15 mouse cellular contexts compared by ENCODE assay signal in the genomic region with DNA sequence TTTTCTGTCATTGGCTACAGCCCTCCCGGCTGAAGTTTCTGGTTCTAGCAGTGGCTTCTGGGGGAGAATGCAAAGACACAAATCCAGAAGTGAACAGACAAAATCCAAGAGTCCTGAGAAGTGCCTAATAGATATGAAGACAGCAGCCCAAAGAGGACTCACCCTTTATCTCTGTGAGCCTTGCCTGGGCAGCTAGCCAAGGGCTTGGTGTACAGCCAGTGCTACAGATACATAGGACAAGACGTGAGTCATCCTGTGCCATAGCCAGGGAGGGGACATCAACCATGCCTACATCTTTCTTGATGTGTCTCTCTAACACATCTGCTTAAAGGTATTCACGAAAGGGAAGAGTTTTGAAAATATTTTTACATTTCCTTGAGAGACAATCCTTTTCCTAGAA. TPM values are rescaled to one million over a fixed set of nuclear protein-coding genes. Genes with fewer than 3 reads are reported as not detected.
DNase-seq lines count a peak whose midpoint lies in the region; ATAC-seq lines count a peak whose summit lies in the region.
"Had no signal": no experiment of that assay in that cellular context is flagged by ENCODE, and none has a peak within 500 bp of the region (broad histone marks: within the 10 kb centered on the region; RNA-seq: fewer than 3 reads in every experiment).

No protein-coding gene starts in this region.

- no peak for DNase-seq in heart, adult 11 months
- DNase-seq in MEL-GATA-1-ER (ENCODE audit: extremely low read depth, low read depth), result peak; percentile 56
- DNase-seq in adrenal gland, adult 2 months, result peak; percentile 34
- DNase-seq in heart, postnatal 36 days, result peak; percentile 5 to 37
- DNase-seq in gastrocnemius, postnatal 25 days, result no peak
- DNase-seq in embryo, embryonic 9.5 days (ENCODE audit: extremely low spot score), result no peak
- DNase-seq: gastrocnemius, adult 2 months; layer of hippocampus, adult 9-11 months had no signal

- no peaks in the 10 kb centered on the region for H3K27me3 ChIP-seq in heart, embryonic 15.5 days
- no peaks in the 10 kb centered on the region for H3K27me3 ChIP-seq in hindbrain, embryonic 13.5 days
- H3K27me3 ChIP-seq: forebrain, embryonic 12.5 days had no signal

- no peaks in the 10 kb centered on the region for H3K9me3 ChIP-seq in heart, embryonic 15.5 days (replicated peaks)
- no peaks in the 10 kb centered on the region for H3K9me3 ChIP-seq in hindbrain, embryonic 13.5 days
- H3K9me3 ChIP-seq: forebrain, embryonic 12.5 days; hindbrain, embryonic 10.5 days had no signal

- peak; percentile 67; the same call in 1 of the 2 replicates for ATAC-seq in heart, embryonic 15.5 days (replicated peaks; ENCODE audit: insufficient number of reproducible peaks, insufficient read depth, low FRiP score, low read depth)
- no peak for ATAC-seq in hindbrain, embryonic 13.5 days (ENCODE audit: low FRiP score)
- ATAC-seq: intestine, postnatal 0 days had no signal

- intact Hi-C loops in heart, postnatal 36 days (cut with DNase I), result no loop called here

- no peaks in the 10 kb centered on the region for H3K36me3 ChIP-seq in heart, embryonic 15.5 days
- H3K36me3 ChIP-seq in hindbrain, embryonic 13.5 days, result no peaks in the 10 kb centered on the region
- H3K36me3 ChIP-seq: forebrain, embryonic 12.5 days; hindbrain, embryonic 10.5 days had no signal

- 35% methylated on average over 3 of the region's 3 CpGs for WGBS in heart, embryonic 15.5 days
- WGBS in hindbrain, embryonic 13.5 days, result 88% methylated on average over 3 of the region's 3 CpGs

- no peak overlapping the region for H3K4me2 ChIP-seq in heart, embryonic 15.5 days
- no peak overlapping the region for H3K4me2 ChIP-seq in hindbrain, embryonic 13.5 days
- H3K4me2 ChIP-seq: forebrain, embryonic 12.5 days had no signal

- H3K4me3 ChIP-seq in heart, embryonic 15.5 days, result no peak overlapping the region
- no peak overlapping the region for H3K4me3 ChIP-seq in hindbrain, embryonic 13.5 days
- H3K4me3 ChIP-seq: forebrain, embryonic 12.5 days; gastrocnemius, adult 2 months; hindbrain, embryonic 10.5 days had no signal

- no peak overlapping the region for H3K9ac ChIP-seq in heart, embryonic 15.5 days
- no peak overlapping the region for H3K9ac ChIP-seq in hindbrain, embryonic 13.5 days
- H3K9ac ChIP-seq: forebrain, embryonic 12.5 days had no signal

- H3K4me1 ChIP-seq in heart, embryonic 15.5 days (replicated peaks), result no peaks in the 10 kb centered on the region
- no peaks in the 10 kb centered on the region for H3K4me1 ChIP-seq in hindbrain, embryonic 13.5 days (replicated peaks)
- H3K4me1 ChIP-seq: forebrain, embryonic 12.5 days; hindbrain, embryonic 10.5 days had no signal

- H3K27ac ChIP-seq in heart, embryonic 15.5 days, result no peak overlapping the region
- no peak overlapping the region for H3K27ac ChIP-seq in hindbrain, embryonic 13.5 days
- H3K27ac ChIP-seq: forebrain, embryonic 12.5 days; gastrocnemius, adult 2 months; hindbrain, embryonic 10.5 days had no signal

RNA-seq across cellular contexts. Expression of a gene that starts 43.3 kb away (rescaled TPM):
- 0.03 and 0.04 TPM in 2 replicates for polyA plus RNA-seq in heart, embryonic 15.5 days (2015; fragmentation: Nextera tagmentation; extraction: Ambion mirVana)
- not detected for total RNA-seq in adrenal gland, adult 2 months (2021)
- polyA plus RNA-seq in adrenal gland, adult 2 months (2012; rRNA removed), result not detected in 2 replicates
- 1 to 10 TPM; 3.1 to 4.8 TPM for total RNA-seq in heart, postnatal 36 days (2021)
- not detected for total RNA-seq in gastrocnemius, postnatal 25 days (2021)
- polyA plus RNA-seq in hindbrain, embryonic 13.5 days (2015; fragmentation: Nextera tagmentation; extraction: Ambion mirVana), result 0.03 TPM in 2 replicates
- total RNA-seq: gastrocnemius, adult 2 months had no signal
- polyA plus RNA-seq: forebrain, embryonic 12.5 days; liver, embryonic 16.5 days; thymus, postnatal 0 days had no signal

Comparison
In these comparisons a context has a peak if more than half of its experiments do, and no peak if none do; other contexts are left out.
1. DNase-seq: peak in MEL-GATA-1-ER (single experiment), adrenal gland, adult 2 months (single experiment) and heart, postnatal 36 days (2 of 2); none in heart, adult 11 months (single experiment), gastrocnemius, postnatal 25 days (single experiment) and embryo, embryonic 9.5 days (single experiment).
2. RNA of a gene that starts 43.3 kb away (total RNA-seq): 3.1 to 4.8 TPM in heart, postnatal 36 days; not detected in adrenal gland, adult 2 months and not detected in gastrocnemius, postnatal 25 days; every median in the first group is over 4 times any median in the second.